Mouse (Mus musculus): ENCODE measurements around the gene Clec4f.

The Clec4f gene

GRCm38 (mm10) chr6:83656087-83656486 lies at the start of gene Clec4f:
TSS of gene Clec4f (minus strand) at chr6:83656187.
- TF ChIP-seq CTCF (conservative IDR thresholded peaks at IDR 0.05; ENCODE audit: low read length): no peak
- no peak for TF ChIP-seq NANOG (IDR thresholded peaks at IDR 0.05; ENCODE audit: borderline replicate concordance, low read length)
- TF ChIP-seq POU5F1 (IDR thresholded peaks at IDR 0.05; ENCODE audit: borderline replicate concordance, low read length): no peak
- H3K4me3 ChIP-seq (replicated peaks; ENCODE audit: low read length): no peak within 1 kb of the TSS
- no peaks in the 10 kb centered on the region for H3K36me3 ChIP-seq (ENCODE audit: insufficient read depth, low read length)
- H3K4me1 ChIP-seq (replicated peaks; ENCODE audit: low read depth, low read length): no peaks in the 10 kb centered on the region
- H3K9me3 ChIP-seq (ENCODE audit: low read length): no peaks in the 10 kb centered on the region
- peaks cover 8% of the 10 kb centered on the region; the same call in 1 of the 2 replicates for H3K27me3 ChIP-seq (ENCODE audit: insufficient read depth, low read length)

GRCm38 (mm10) chr6:83704701-83705100 lies 48.7 kb upstream of the Clec4f start:
- no peaks in the 10 kb centered on the region for H3K36me3 ChIP-seq (ENCODE audit: insufficient read depth, low read length)
- H3K4me1 ChIP-seq (replicated peaks; ENCODE audit: low read depth, low read length): peaks cover 43% of the 10 kb centered on the region
- no peak overlapping the region for H3K4me3 ChIP-seq (replicated peaks; ENCODE audit: low read length)
- peaks cover 93% of the 10 kb centered on the region for H3K27me3 ChIP-seq (ENCODE audit: insufficient read depth, low read length)
- H3K9me3 ChIP-seq (ENCODE audit: low read length): no peaks in the 10 kb centered on the region
- TF ChIP-seq NANOG (IDR thresholded peaks at IDR 0.05; ENCODE audit: borderline replicate concordance, low read length): no peak
- TF ChIP-seq CTCF (conservative IDR thresholded peaks at IDR 0.05; ENCODE audit: low read length): no peak
- no peak for TF ChIP-seq POU5F1 (IDR thresholded peaks at IDR 0.05; ENCODE audit: borderline replicate concordance, low read length)

GRCm38 (mm10) chr6:83704294-83704693 lies 48.3 kb upstream of the Clec4f start:
- H3K27me3 ChIP-seq (ENCODE audit: insufficient read depth, low read length): peaks cover 93% of the 10 kb centered on the region
- H3K4me1 ChIP-seq (replicated peaks; ENCODE audit: low read depth, low read length): peaks cover 43% of the 10 kb centered on the region
- H3K36me3 ChIP-seq (ENCODE audit: insufficient read depth, low read length): no peaks in the 10 kb centered on the region
- no peak for TF ChIP-seq NANOG (IDR thresholded peaks at IDR 0.05; ENCODE audit: borderline replicate concordance, low read length)
- no peak overlapping the region for H3K4me3 ChIP-seq (replicated peaks; ENCODE audit: low read length)
- no peaks in the 10 kb centered on the region for H3K9me3 ChIP-seq (ENCODE audit: low read length)

- Histone ChIP-seq H3K4me1 (replicated peaks; ENCODE audit: low read depth, low read length) (peaks cover 46% of the 10 kb centered on the region), H3K36me3 (ENCODE audit: insufficient read depth, low read length) (no peaks in the 10 kb centered on the region), H3K4me3 (replicated peaks; ENCODE audit: low read length) (no peak overlapping the region), H3K27me3 (ENCODE audit: insufficient read depth, low read length) (peaks cover 91% of the 10 kb centered on the region), H3K9me3 (ENCODE audit: low read length) (no peaks in the 10 kb centered on the region)
- TF ChIP-seq POU5F1 (IDR thresholded peaks at IDR 0.05; ENCODE audit: borderline replicate concordance, low read length): no peak
- TF ChIP-seq NANOG (IDR thresholded peaks at IDR 0.05; ENCODE audit: borderline replicate concordance, low read length): no peak
- TF ChIP-seq CTCF (conservative IDR thresholded peaks at IDR 0.05; ENCODE audit: low read length): no peak
These were observed 47.7 kb upstream of the Clec4f start for GRCm38 (mm10) chr6:83703722-83704078.

- peaks cover 49% of the 10 kb centered on the region for H3K4me1 ChIP-seq (replicated peaks; ENCODE audit: low read depth, low read length)
- peaks cover 91% of the 10 kb centered on the region for H3K27me3 ChIP-seq (ENCODE audit: insufficient read depth, low read length)
- TF ChIP-seq NANOG (IDR thresholded peaks at IDR 0.05; ENCODE audit: borderline replicate concordance, low read length) (no peak), POU5F1 (IDR thresholded peaks at IDR 0.05; ENCODE audit: borderline replicate concordance, low read length) (no peak)
- H3K9me3 ChIP-seq (ENCODE audit: low read length): no peaks in the 10 kb centered on the region
- no peaks in the 10 kb centered on the region for H3K36me3 ChIP-seq (ENCODE audit: insufficient read depth, low read length)
- peak overlapping the region; percentile 57 for H3K4me3 ChIP-seq (replicated peaks; ENCODE audit: low read length)
These were observed 47.2 kb upstream of the Clec4f start for GRCm38 (mm10) chr6:83703000-83703721.

GRCm38 (mm10) chr6:83702146-83702999 lies 46.4 kb upstream of the Clec4f start:
- H3K9me3 ChIP-seq (ENCODE audit: low read length): no peaks in the 10 kb centered on the region
- no peaks in the 10 kb centered on the region for H3K36me3 ChIP-seq (ENCODE audit: insufficient read depth, low read length)
- H3K27me3 ChIP-seq (ENCODE audit: insufficient read depth, low read length): peaks cover 88% of the 10 kb centered on the region
- TF ChIP-seq NANOG (IDR thresholded peaks at IDR 0.05; ENCODE audit: borderline replicate concordance, low read length): no peak
- TF ChIP-seq CTCF (conservative IDR thresholded peaks at IDR 0.05; ENCODE audit: low read length): no peak
- TF ChIP-seq POU5F1 (IDR thresholded peaks at IDR 0.05; ENCODE audit: borderline replicate concordance, low read length): no peak
- H3K4me3 ChIP-seq (replicated peaks; ENCODE audit: low read length): peak overlapping the region; percentile 57
- H3K4me1 ChIP-seq (replicated peaks; ENCODE audit: low read depth, low read length): peaks cover 51% of the 10 kb centered on the region

DNA sequence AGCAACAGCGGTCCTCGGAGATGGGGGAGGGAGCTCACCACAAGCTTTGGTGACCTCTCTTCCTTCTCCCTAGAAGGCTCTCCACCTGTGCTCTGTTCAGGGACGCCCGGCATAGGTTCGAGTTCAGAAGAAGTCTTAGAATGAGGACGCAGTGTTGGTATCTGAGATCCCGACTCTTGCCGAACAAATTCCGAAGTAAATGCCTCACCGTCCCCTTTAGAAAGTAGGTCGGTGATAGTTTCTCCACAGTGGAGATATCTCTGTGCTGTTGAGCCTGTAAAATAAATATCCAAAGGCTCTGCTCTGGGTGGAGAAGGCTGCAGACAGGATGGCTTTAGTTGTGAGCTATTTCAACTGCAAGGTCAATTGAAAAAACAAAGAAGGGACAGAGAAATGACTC lies 45.0 kb upstream of the Clec4f start:
- no peak for TF ChIP-seq POU5F1 (IDR thresholded peaks at IDR 0.05; ENCODE audit: borderline replicate concordance, low read length)
- no peak for TF ChIP-seq NANOG (IDR thresholded peaks at IDR 0.05; ENCODE audit: borderline replicate concordance, low read length)
- TF ChIP-seq CTCF (conservative IDR thresholded peaks at IDR 0.05; ENCODE audit: low read length): no peak
- Histone ChIP-seq H3K27me3 (ENCODE audit: insufficient read depth, low read length) (peaks cover 88% of the 10 kb centered on the region), H3K9me3 (ENCODE audit: low read length) (no peaks in the 10 kb centered on the region), H3K36me3 (ENCODE audit: insufficient read depth, low read length) (no peaks in the 10 kb centered on the region), H3K4me3 (replicated peaks; ENCODE audit: low read length) (no peak overlapping the region; the same call in 1 of the 2 replicates), H3K4me1 (replicated peaks; ENCODE audit: low read depth, low read length) (peaks cover 64% of the 10 kb centered on the region)

- no peaks in the 10 kb centered on the region for H3K9me3 ChIP-seq (ENCODE audit: low read length)
- no peak overlapping the region for H3K4me3 ChIP-seq (replicated peaks; ENCODE audit: low read length)
- no peak for TF ChIP-seq CTCF (conservative IDR thresholded peaks at IDR 0.05; ENCODE audit: low read length)
- no peak for TF ChIP-seq NANOG (IDR thresholded peaks at IDR 0.05; ENCODE audit: borderline replicate concordance, low read length)
- TF ChIP-seq POU5F1 (IDR thresholded peaks at IDR 0.05; ENCODE audit: borderline replicate concordance, low read length): no peak
- H3K36me3 ChIP-seq (ENCODE audit: insufficient read depth, low read length): no peaks in the 10 kb centered on the region
- H3K4me1 ChIP-seq (replicated peaks; ENCODE audit: low read depth, low read length): peaks cover 71% of the 10 kb centered on the region
- H3K27me3 ChIP-seq (ENCODE audit: insufficient read depth, low read length): peaks cover 89% of the 10 kb centered on the region
These were observed 44.0 kb upstream of the Clec4f start for GRCm38 (mm10) chr6:83699971-83700370.
